Mouse (Mus musculus) stomach, postnatal 0 days (tissue): ENCODE measurements at regions not wholly inside any gene's neighbourhood (a gene's known extent, or its start where the extent isn't known, plus 50 kb on each side); places are given as distances from the start of the nearest gene placed in this dataset.

Experiments
- CTCF ChIP-seq: IDR thresholded peaks from 2 replicates; pipeline ENCODE4 v1.5.1; 2016; ENCODE audit warnings: antibody characterized with exemption, low read depth, mild to moderate bottlenecking, moderate library complexity
- EP300 ChIP-seq: optimal IDR thresholded peaks from 2 replicates; pipeline ENCODE3; 2016; ENCODE audit warnings: antibody characterized with exemption

DNA sequence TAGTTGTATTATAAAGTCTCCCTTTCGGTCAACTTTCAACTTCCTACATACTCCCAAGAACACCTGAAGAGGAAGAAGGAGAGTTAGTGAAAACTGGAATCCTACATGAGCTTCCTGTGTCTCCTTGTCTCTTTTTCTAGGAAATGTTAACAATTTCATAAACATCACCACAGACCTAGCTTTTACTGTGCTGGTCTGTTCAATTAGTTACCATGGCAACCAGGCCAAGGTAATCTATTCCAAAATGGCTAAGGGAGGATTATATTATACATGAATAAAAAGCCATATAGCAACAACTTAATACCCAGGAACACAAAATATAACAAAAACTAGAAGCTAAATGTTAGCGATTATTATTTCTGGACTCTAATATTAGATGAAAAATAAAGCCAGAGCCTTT, 1069.3 kb upstream of the Fbxo33 start:
- TF ChIP-seq EP300 = no peak
- no peak for TF ChIP-seq CTCF
